Mouse (Mus musculus) spleen, adult 2 months (tissue): ENCODE data around the gene Snupn. TPM values are rescaled to one million over a fixed set of nuclear protein-coding genes. Genes with fewer than 3 reads are reported as not detected.

Experiments
- DNase-seq, 2 experiments: peaks; one replicate each; pipeline versions ENCODE4 v3.0.0 to v3.0.0-alpha.2; 2012 to 2021; ENCODE audit warnings: low spot score in 2 of 2, low read depth in 1 of 2
- H3K27ac ChIP-seq: fragments of 200-500 bp; 2 replicates; pipeline ENCODE4 v1.5.1; 2012; ENCODE audit warnings: low read length, inconsistent platforms; ENCODE audit not compliant: insufficient read depth
- H3K27me3 ChIP-seq: fragments of 200-500 bp; 2 replicates; pipeline ENCODE4 v1.6.1; 2012; ENCODE audit warnings: mild to moderate bottlenecking, moderate library complexity, low read length, inconsistent platforms; ENCODE audit not compliant: control insufficient read depth, insufficient read depth
- H3K36me3 ChIP-seq: fragments of 200-500 bp; 2 replicates; pipeline ENCODE4 v1.6.1; 2012; ENCODE audit warnings: mild to moderate bottlenecking, low read length, inconsistent platforms; ENCODE audit not compliant: control insufficient read depth, insufficient read depth
- H3K4me1 ChIP-seq: fragments of 200-500 bp; 2 replicates; pipeline ENCODE4 v1.6.1; 2011; ENCODE audit warnings: inconsistent platforms; ENCODE audit not compliant: control insufficient read depth, insufficient read depth, insufficient read length
- H3K4me3 ChIP-seq: fragments of 200-500 bp; 2 replicates; pipeline ENCODE4 v1.5.1; 2011; ENCODE audit warnings: mild to moderate bottlenecking, inconsistent platforms; ENCODE audit not compliant: insufficient read depth, insufficient read length; ENCODE audit errors: extremely low read depth
- CTCF ChIP-seq: fragments of 200-500 bp; IDR thresholded peaks from 2 replicates; pipeline ENCODE4 v1.5.1; 2011; ENCODE audit warnings: mild to moderate bottlenecking, inconsistent platforms; ENCODE audit not compliant: insufficient read depth, insufficient read length, insufficient replicate concordance; ENCODE audit errors: extremely low read depth
- POLR2A ChIP-seq: fragments of 200-500 bp; IDR thresholded peaks from 2 replicates; pipeline ENCODE4 v1.6.1; 2011; ENCODE audit warnings: low read depth, low read length, inconsistent platforms
- WGBS: fragments of 180-500 bp; shearing (Covaris S2); methylation state at CpG from one replicate; pipeline ENCODE4 v1.1.7; 2018; 5-methylcytosine and 5-hydroxymethylcytosine counted together
- polyA plus RNA-seq: library from polyadenylated mRNA; depleted of rRNA; stranded (reverse); fragments of >200 nt; gene quantifications from 2 replicates; pipeline ENCODE4 v1.2.3, GENCODE M21; 2012; rRNA removed

Gene Snupn
- polyA plus RNA-seq, 1 experiment, result 3.7 TPM

DNA sequence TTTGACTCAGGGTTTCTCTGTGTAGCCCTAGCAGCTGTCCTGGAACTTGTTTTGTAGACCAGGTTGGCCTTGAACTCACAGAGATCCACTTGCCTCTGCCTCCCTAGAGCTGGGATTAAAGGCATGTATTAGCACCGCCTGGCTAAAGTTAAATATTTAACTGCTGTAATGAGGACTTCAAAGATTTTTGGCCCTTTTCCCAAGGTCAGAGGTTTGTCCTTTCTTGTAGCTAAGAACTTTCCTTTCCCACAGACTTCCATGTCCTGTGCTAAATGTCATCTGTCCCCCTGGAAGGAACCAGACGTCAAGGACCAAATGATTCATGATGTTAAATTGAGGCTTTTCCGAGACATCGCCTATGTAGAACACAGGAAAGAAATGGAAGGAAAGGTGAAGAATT, 52.3 kb downstream of the Snupn start:
- Histone ChIP-seq H3K27me3 (no peaks in the 10 kb centered on the region), H3K4me3 (no peak overlapping the region), H3K27ac (no peak overlapping the region), H3K36me3 (no peaks in the 10 kb centered on the region), H3K4me1 (no peaks in the 10 kb centered on the region)
- no peak for DNase-seq
- 84% methylated on average over 4 of the region's 4 CpGs for WGBS
- TF ChIP-seq POLR2A, result no peak
- no peak for TF ChIP-seq CTCF

DNA sequence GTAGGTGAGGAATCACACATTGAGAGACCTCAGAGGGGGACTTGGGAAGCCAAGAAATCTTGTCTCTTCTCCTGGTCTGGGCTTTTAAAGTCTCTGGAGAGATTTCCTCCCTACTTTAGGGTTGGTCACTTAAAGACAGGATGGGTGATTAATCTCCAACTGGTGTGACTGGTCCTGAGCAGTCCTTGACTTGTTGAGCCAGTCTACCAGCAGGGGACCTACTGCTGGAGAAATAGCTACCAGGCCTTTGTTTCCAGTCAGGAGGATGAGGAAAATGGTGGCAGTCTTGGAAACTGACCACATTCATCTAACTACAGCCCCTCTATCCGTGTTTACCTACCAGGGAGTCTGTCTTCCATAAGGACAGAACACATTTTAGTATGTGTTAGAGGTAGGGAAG, 61.7 kb downstream of the Snupn start:
- H3K27ac ChIP-seq, result no peak overlapping the region
- 0 out of 2 replicates have a peak, but pooled peaks cover 1% of the 10 kb centered on the region for H3K4me1 ChIP-seq
- H3K36me3 ChIP-seq, result no peaks in the 10 kb centered on the region
- DNase-seq, result no peak
- no peaks in the 10 kb centered on the region for H3K27me3 ChIP-seq
- no peak overlapping the region for H3K4me3 ChIP-seq
- 97% methylated on average over 1 of the region's 1 CpGs for WGBS
- TF ChIP-seq POLR2A (no peak), CTCF (no peak)

DNA sequence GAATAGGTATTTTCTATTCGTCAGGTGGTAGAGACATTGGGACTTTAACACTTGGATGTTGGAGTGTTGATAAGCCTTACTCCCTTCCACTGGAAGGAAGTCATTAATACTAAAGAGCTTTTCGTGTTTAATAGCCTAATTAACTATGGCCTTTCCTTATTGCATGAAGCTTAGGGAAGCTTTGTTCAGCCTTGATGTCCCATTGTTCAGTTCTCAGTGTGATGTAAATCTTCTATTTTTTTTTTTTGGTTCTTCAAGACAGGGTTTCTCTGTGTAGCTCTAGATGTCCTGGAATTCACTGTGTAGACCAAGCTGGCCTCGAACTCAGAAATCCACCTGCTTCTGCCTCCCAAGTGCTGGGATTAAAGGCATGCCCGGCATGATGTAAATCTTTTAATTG, 62.2 kb downstream of the Snupn start:
- Histone ChIP-seq H3K4me1 (0 out of 2 replicates have a peak, but pooled peaks cover 2% of the 10 kb centered on the region), H3K36me3 (no peaks in the 10 kb centered on the region), H3K4me3 (no peak overlapping the region), H3K27ac (no peak overlapping the region), H3K27me3 (no peaks in the 10 kb centered on the region)
- DNase-seq, result no peak
- 94% methylated on average over 4 of the region's 4 CpGs for WGBS
- no peak for TF ChIP-seq CTCF
- no peak for TF ChIP-seq POLR2A

DNA sequence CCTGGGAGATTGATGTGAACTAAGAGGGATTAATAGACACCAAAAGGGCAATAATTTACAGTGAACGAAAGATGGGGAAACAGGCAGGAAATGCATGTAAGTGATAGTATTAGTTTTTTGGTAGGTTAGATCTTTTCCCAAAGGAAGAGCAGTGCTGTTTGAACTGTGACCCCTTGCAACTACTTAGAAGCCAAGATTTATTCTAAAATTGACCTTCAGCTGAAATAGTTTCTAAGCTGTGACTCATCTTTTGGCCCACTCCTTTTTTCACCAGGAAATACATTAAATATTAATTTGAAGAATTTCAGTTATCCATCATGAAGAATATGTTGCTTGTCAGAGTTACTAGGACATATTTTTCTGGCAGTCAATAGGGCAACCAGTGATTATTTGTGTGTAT, 63.1 kb downstream of the Snupn start:
- Histone ChIP-seq H3K4me1 (0 out of 2 replicates have a peak, but pooled peaks cover 2% of the 10 kb centered on the region), H3K36me3 (no peaks in the 10 kb centered on the region), H3K27ac (no peak overlapping the region), H3K4me3 (no peak overlapping the region), H3K27me3 (no peaks in the 10 kb centered on the region)
- no peak for TF ChIP-seq CTCF
- TF ChIP-seq POLR2A, result no peak
- no peak for DNase-seq
- 92% methylated on average over 1 of the region's 1 CpGs for WGBS

DNA sequence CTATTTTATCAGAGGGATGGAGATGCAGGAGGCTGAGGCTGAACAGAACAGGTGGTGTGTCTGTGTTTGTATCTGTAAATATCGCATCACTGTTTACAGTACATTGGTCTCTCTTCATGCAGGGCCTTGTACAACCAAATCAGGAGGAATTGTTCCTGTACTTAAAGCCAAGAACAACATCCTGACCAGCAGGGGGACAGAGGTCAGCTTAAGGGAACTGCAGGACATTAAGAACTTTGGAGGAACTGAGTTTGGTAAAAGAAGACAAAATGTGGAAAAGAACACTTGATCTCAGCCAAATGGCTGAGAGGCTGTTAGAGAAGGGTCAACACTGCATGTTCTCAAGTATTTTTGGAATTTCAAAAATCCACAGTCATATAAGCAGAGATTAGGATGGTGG, 64.1 kb downstream of the Snupn start:
- DNase-seq, result no peak
- TF ChIP-seq POLR2A (no peak), CTCF (no peak)
- Histone ChIP-seq H3K27ac (no peak overlapping the region), H3K4me3 (no peak overlapping the region), H3K36me3 (no peaks in the 10 kb centered on the region), H3K27me3 (no peaks in the 10 kb centered on the region), H3K4me1 (0 out of 2 replicates have a peak, but pooled peaks cover 2% of the 10 kb centered on the region)
- 81% methylated on average over 1 of the region's 1 CpGs for WGBS

DNA sequence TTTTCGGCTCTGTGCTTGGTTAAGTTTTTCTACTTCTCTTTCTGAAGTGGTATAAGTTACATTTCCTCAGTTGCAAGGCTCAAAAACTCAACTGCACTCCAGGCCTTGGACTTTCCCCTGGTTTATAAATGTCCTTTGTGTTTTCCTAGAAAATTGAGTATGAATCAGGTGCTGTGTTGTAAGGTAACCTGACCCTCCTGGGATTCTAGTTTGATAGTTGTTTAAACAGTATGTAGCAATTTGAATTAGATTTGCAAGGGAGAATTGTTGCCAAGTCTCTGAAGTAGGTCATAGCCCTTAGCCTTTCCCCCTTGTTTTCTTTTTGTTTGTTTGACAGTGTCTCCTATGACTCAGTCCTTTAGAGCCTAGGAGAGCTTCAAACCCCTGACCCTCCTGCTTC, 67.0 kb downstream of the Snupn start:
- Histone ChIP-seq H3K4me3 (no peak overlapping the region), H3K27me3 (no peaks in the 10 kb centered on the region), H3K36me3 (peaks cover 3% of the 10 kb centered on the region), H3K4me1 (0 out of 2 replicates have a peak, but pooled peaks cover 2% of the 10 kb centered on the region), H3K27ac (no peak overlapping the region)
- WGBS, result 49% methylated on average over 1 of the region's 1 CpGs
- DNase-seq, result no peak
- TF ChIP-seq POLR2A (no peak), CTCF (no peak)

DNA sequence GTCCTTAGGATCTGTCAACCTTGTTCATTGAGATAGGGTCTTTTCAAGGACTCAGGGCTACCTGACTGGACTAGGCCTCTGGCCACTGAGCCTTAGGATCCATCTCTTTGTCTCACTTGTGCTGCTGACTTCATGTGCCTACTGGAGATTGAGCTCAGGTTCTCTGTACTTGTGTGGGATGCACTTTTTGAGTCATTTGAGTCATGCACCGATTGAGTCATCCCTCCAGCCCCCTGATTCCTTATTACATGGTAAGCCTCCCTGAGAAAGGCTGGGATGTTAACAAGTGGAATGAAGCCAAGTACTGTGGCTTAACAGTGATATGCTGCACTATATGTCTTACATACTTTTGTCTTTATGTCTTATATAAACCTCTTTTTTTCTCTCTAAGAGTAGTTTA, 81.1 kb downstream of the Snupn start:
- WGBS, result 75% methylated on average over 1 of the region's 1 CpGs
- Histone ChIP-seq H3K4me1 (no peaks in the 10 kb centered on the region), H3K4me3 (no peak overlapping the region), H3K27me3 (no peaks in the 10 kb centered on the region), H3K36me3 (peaks cover 7% of the 10 kb centered on the region), H3K27ac (no peak overlapping the region)
- TF ChIP-seq CTCF (no peak), POLR2A (no peak)
- DNase-seq, result no peak

Other genes starting within 250 kb of the Snupn start
- 6.7 and 8.1 TPM in 2 replicates for gene Lingo1, start 154.4 kb upstream of the Snupn start, polyA plus RNA-seq
- gene Odf3l1, start 86.2 kb upstream of the Snupn start, polyA plus RNA-seq, result 0.28 and 0.29 TPM in 2 replicates
- 1.3 TPM in 2 replicates for gene Cspg4, start 85.8 kb upstream of the Snupn start, polyA plus RNA-seq
- gene Snx33, start 22.5 kb upstream of the Snupn start, polyA plus RNA-seq, result 8.6 and 9.0 TPM in 2 replicates
- gene Imp3, start 13.4 kb upstream of the Snupn start, polyA plus RNA-seq, result 167 and 283 TPM in 2 replicates
- gene Ptpn9, start 44.0 kb downstream of the Snupn start, polyA plus RNA-seq, result 13.1 and 21.1 TPM in 2 replicates
- gene Sin3a, start 121.2 kb downstream of the Snupn start, polyA plus RNA-seq, result 83.3 and 98.2 TPM in 2 replicates
- 170 and 183 TPM in 2 replicates for gene Man2c1, start 179.8 kb downstream of the Snupn start, polyA plus RNA-seq
- gene Neil1, start 197.4 kb downstream of the Snupn start, polyA plus RNA-seq, result 11.5 and 14.7 TPM in 2 replicates
- gene Commd4, start 207.5 kb downstream of the Snupn start, polyA plus RNA-seq, result 142 and 207 TPM in 2 replicates